Comparison of ENCODE assay signal across 8 mouse cellular contexts in genomic region chr13:74389730-74390129, GRCm38 (mm10). TPM values are rescaled to one million over a fixed set of nuclear protein-coding genes. Genes with fewer than 3 reads are reported as not detected.
DNase-seq lines count a peak whose midpoint lies in the region; ATAC-seq and TF ChIP-seq lines count a peak whose summit lies in the region.
"Had no signal": no experiment of that assay in that cellular context is flagged by ENCODE, and none has a peak within 500 bp of the region (broad histone marks: within the 10 kb centered on the region; RNA-seq: fewer than 3 reads in every experiment).

No protein-coding gene starts in this region.

- H3K4me2 ChIP-seq in lung, postnatal 0 days (replicated peaks; ENCODE audit: low read depth, low read length) = peak overlapping the region; percentile 53
- H3K4me2 ChIP-seq in forebrain, embryonic 14.5 days (ENCODE audit: low read length) = peak overlapping the region; percentile 56
- peak overlapping the region; percentile 65 for H3K4me2 ChIP-seq in liver, embryonic 12.5 days
- H3K4me2 ChIP-seq in stomach, postnatal 0 days (replicated peaks; ENCODE audit: low read depth) = peak overlapping the region; percentile 55

- no peaks in the 10 kb centered on the region; the same call in 1 of the 2 replicates for H3K4me1 ChIP-seq in lung, postnatal 0 days (ENCODE audit: insufficient read depth, low read depth, low read length)
- no peaks in the 10 kb centered on the region for H3K4me1 ChIP-seq in lung, adult 2 months (ENCODE audit: control insufficient read depth, insufficient read depth, low read length)
- H3K4me1 ChIP-seq in forebrain, embryonic 14.5 days (ENCODE audit: control insufficient read depth, insufficient read depth, low read length) = peaks cover 3% of the 10 kb centered on the region; the same call in 1 of the 2 replicates
- H3K4me1 ChIP-seq in liver, embryonic 12.5 days = peaks cover 9% of the 10 kb centered on the region; the same call in 1 of the 2 replicates
- H3K4me1 ChIP-seq in stomach, postnatal 0 days (replicated peaks; ENCODE audit: control insufficient read depth, insufficient read depth) = no peaks in the 10 kb centered on the region

- no peaks in the 10 kb centered on the region for H3K9me3 ChIP-seq in lung, postnatal 0 days (ENCODE audit: low read length)
- H3K9me3 ChIP-seq in forebrain, embryonic 14.5 days (replicated peaks; ENCODE audit: control insufficient read depth, low read length) = no peaks in the 10 kb centered on the region
- H3K9me3 ChIP-seq in liver, embryonic 12.5 days (replicated peaks) = no peaks in the 10 kb centered on the region
- no peaks in the 10 kb centered on the region for H3K9me3 ChIP-seq in stomach, postnatal 0 days (ENCODE audit: control insufficient read depth, low read length)

- no peak for TF ChIP-seq EP300 in lung, postnatal 0 days (IDR thresholded peaks at IDR 0.05)
- TF ChIP-seq EP300 in stomach, postnatal 0 days (optimal IDR thresholded peaks at IDR 0.05) = no peak

- no peaks in the 10 kb centered on the region for H3K27me3 ChIP-seq in lung, postnatal 0 days (replicated peaks; ENCODE audit: insufficient read depth, low read length)
- no peaks in the 10 kb centered on the region for H3K27me3 ChIP-seq in forebrain, embryonic 14.5 days (replicated peaks; ENCODE audit: control insufficient read depth, insufficient read depth, low read length)
- H3K27me3 ChIP-seq in liver, embryonic 12.5 days (replicated peaks) = no peaks in the 10 kb centered on the region
- H3K27me3 ChIP-seq in stomach, postnatal 0 days (ENCODE audit: control insufficient read depth, insufficient read depth, low read length) = no peaks in the 10 kb centered on the region

- no peak for TF ChIP-seq POLR2A in lung, adult 2 months (IDR thresholded peaks at IDR 0.05; ENCODE audit: borderline replicate concordance, extremely low read depth, low read depth, low read length)

- peak; percentile 30; the same call in 1 of the 2 replicates for TF ChIP-seq CTCF in lung, postnatal 0 days (IDR thresholded peaks at IDR 0.05)
- TF ChIP-seq CTCF in lung, adult 2 months (IDR thresholded peaks at IDR 0.05; ENCODE audit: insufficient read depth, low read length) = no peak
- TF ChIP-seq CTCF in stomach, postnatal 0 days (IDR thresholded peaks at IDR 0.05; ENCODE audit: low read depth) = peak; percentile 37; the same call in 1 of the 2 replicates

- ATAC-seq in lung, postnatal 0 days = no peak
- peak; percentile 6; the same call in 1 of the 2 replicates for ATAC-seq in forebrain, embryonic 14.5 days
- no peak for ATAC-seq in liver, embryonic 12.5 days
- ATAC-seq in stomach, postnatal 0 days (ENCODE audit: low FRiP score, low TSS enrichment) = no peak

- peak overlapping the region; percentile 68; the same call in 1 of the 2 replicates for H3K4me3 ChIP-seq in lung, postnatal 0 days (ENCODE audit: low read depth, low read length)
- H3K4me3 ChIP-seq in lung, adult 2 months (replicated peaks; ENCODE audit: extremely low read depth, low read depth, low read length) = no peak overlapping the region
- H3K4me3 ChIP-seq in forebrain, embryonic 14.5 days (ENCODE audit: low read depth, low read length) = peak overlapping the region; percentile 59; the same call in 1 of the 2 replicates
- H3K4me3 ChIP-seq in liver, embryonic 12.5 days = peak overlapping the region; percentile 63
- peak overlapping the region; percentile 56 for H3K4me3 ChIP-seq in stomach, postnatal 0 days (ENCODE audit: low read depth, low read length)

- no peak overlapping the region for H3K27ac ChIP-seq in lung, postnatal 0 days (ENCODE audit: low read length)
- H3K27ac ChIP-seq in forebrain, embryonic 14.5 days (ENCODE audit: low read depth, low read length) = no peak overlapping the region
- H3K27ac ChIP-seq in liver, embryonic 12.5 days = no peak overlapping the region
- H3K27ac ChIP-seq in stomach, postnatal 0 days (replicated peaks) = no peak overlapping the region

- WGBS in lung, postnatal 0 days = 58% methylated on average over 6 of the region's 6 CpGs
- WGBS in lung, adult 2 months = 55% methylated on average over 6 of the region's 6 CpGs
- 75% methylated on average over 6 of the region's 6 CpGs for WGBS in forebrain, embryonic 14.5 days
- WGBS in liver, embryonic 12.5 days (ENCODE audit: insufficient replicate concordance) = 52% methylated on average over 6 of the region's 6 CpGs
- 62% methylated on average over 6 of the region's 6 CpGs for WGBS in stomach, postnatal 0 days

- DNase-seq in lung, postnatal 0 days (ENCODE audit: low spot score) = no peak
- DNase-seq in lung, adult 2 months = no peak
- no peak for DNase-seq in forebrain, embryonic 14.5 days (ENCODE audit: low spot score)
- DNase-seq in stomach, postnatal 0 days (ENCODE audit: low spot score) = no peak
- no peak for DNase-seq in cerebellum, postnatal 25 days
- DNase-seq in retina, postnatal 1 day = no peak

- no peak overlapping the region for H3K9ac ChIP-seq in lung, postnatal 0 days (replicated peaks; ENCODE audit: low read depth)
- no peak overlapping the region for H3K9ac ChIP-seq in forebrain, embryonic 14.5 days (ENCODE audit: low read length)
- H3K9ac ChIP-seq in liver, embryonic 12.5 days = no peak overlapping the region
- no peak overlapping the region for H3K9ac ChIP-seq in stomach, postnatal 0 days (ENCODE audit: low read length)

- H3K36me3 ChIP-seq in lung, postnatal 0 days (ENCODE audit: insufficient read depth, low read length) = no peaks in the 10 kb centered on the region
- H3K36me3 ChIP-seq in forebrain, embryonic 14.5 days (ENCODE audit: control insufficient read depth, insufficient read depth, low read length) = no peaks in the 10 kb centered on the region
- no peaks in the 10 kb centered on the region for H3K36me3 ChIP-seq in liver, embryonic 12.5 days
- no peaks in the 10 kb centered on the region for H3K36me3 ChIP-seq in stomach, postnatal 0 days (ENCODE audit: control insufficient read depth, insufficient read depth, low read length)

RNA-seq across cellular contexts. Expression of gene Zfp72, which starts 0.9 kb away (rescaled TPM):
- 3.0 and 3.1 TPM in 2 replicates for polyA plus RNA-seq in lung, postnatal 0 days (2015; fragmentation: Nextera tagmentation; extraction: Ambion mirVana)
- 0.19 and 0.39 TPM in 2 replicates for polyA plus RNA-seq in lung, adult 2 months (2012; rRNA removed)
- 7.0 and 8.3 TPM in 2 replicates for polyA plus RNA-seq in forebrain, embryonic 14.5 days (2014; fragmentation: Nextera tagmentation; extraction: Ambion mirVana)
- 0.81 and 1.3 TPM in 2 replicates for polyA plus RNA-seq in liver, embryonic 12.5 days (2016; fragmentation: Nextera tagmentation; extraction: Ambion mirVana)
- 1.7 and 2.3 TPM in 2 replicates for polyA plus RNA-seq in stomach, postnatal 0 days (2015; fragmentation: Nextera tagmentation; extraction: Ambion mirVana)

RNA-seq across cellular contexts. Expression of gene Ftl1-ps1, which starts 9.8 kb away (rescaled TPM):
- polyA plus RNA-seq in lung, postnatal 0 days (2015; fragmentation: Nextera tagmentation; extraction: Ambion mirVana) = 120 and 125 TPM in 2 replicates
- polyA plus RNA-seq in lung, adult 2 months (2012; rRNA removed) = 24.2 and 28.6 TPM in 2 replicates
- polyA plus RNA-seq in forebrain, embryonic 14.5 days (2014; fragmentation: Nextera tagmentation; extraction: Ambion mirVana) = 92.6 and 92.8 TPM in 2 replicates
- 114 and 117 TPM in 2 replicates for polyA plus RNA-seq in liver, embryonic 12.5 days (2016; fragmentation: Nextera tagmentation; extraction: Ambion mirVana)
- polyA plus RNA-seq in stomach, postnatal 0 days (2015; fragmentation: Nextera tagmentation; extraction: Ambion mirVana) = 92.7 and 99.0 TPM in 2 replicates

RNA-seq across cellular contexts. Expression of gene Lrrc14b, which starts 25.9 kb away (rescaled TPM):
- not detected in 2 replicates for polyA plus RNA-seq in lung, postnatal 0 days (2015; fragmentation: Nextera tagmentation; extraction: Ambion mirVana)
- polyA plus RNA-seq in lung, adult 2 months (2012; rRNA removed) = 1.2 and 3.7 TPM in 2 replicates
- not detected in 2 replicates for polyA plus RNA-seq in forebrain, embryonic 14.5 days (2014; fragmentation: Nextera tagmentation; extraction: Ambion mirVana)
- polyA plus RNA-seq in liver, embryonic 12.5 days (2016; fragmentation: Nextera tagmentation; extraction: Ambion mirVana) = not detected in 2 replicates
- not detected in 2 replicates for polyA plus RNA-seq in stomach, postnatal 0 days (2015; fragmentation: Nextera tagmentation; extraction: Ambion mirVana)
- polyA plus RNA-seq: embryonic facial prominence, embryonic 11.5 days had no signal

RNA-seq across cellular contexts. Expression of gene Ccdc127, which starts 39.6 kb away (rescaled TPM):
- polyA plus RNA-seq in lung, postnatal 0 days (2015; fragmentation: Nextera tagmentation; extraction: Ambion mirVana) = 26.0 and 29.1 TPM in 2 replicates
- polyA plus RNA-seq in lung, adult 2 months (2012; rRNA removed) = 2.1 and 3.4 TPM in 2 replicates
- 37.4 and 47.2 TPM in 2 replicates for polyA plus RNA-seq in forebrain, embryonic 14.5 days (2014; fragmentation: Nextera tagmentation; extraction: Ambion mirVana)
- polyA plus RNA-seq in liver, embryonic 12.5 days (2016; fragmentation: Nextera tagmentation; extraction: Ambion mirVana) = 31.4 and 33.8 TPM in 2 replicates
- 31.4 and 33.1 TPM in 2 replicates for polyA plus RNA-seq in stomach, postnatal 0 days (2015; fragmentation: Nextera tagmentation; extraction: Ambion mirVana)

RNA-seq across cellular contexts. Expression of gene Sdha, which starts 39.6 kb away (rescaled TPM):
- 141 and 162 TPM in 2 replicates for polyA plus RNA-seq in lung, postnatal 0 days (2015; fragmentation: Nextera tagmentation; extraction: Ambion mirVana)
- polyA plus RNA-seq in lung, adult 2 months (2012; rRNA removed) = 65.4 and 101 TPM in 2 replicates
- polyA plus RNA-seq in forebrain, embryonic 14.5 days (2014; fragmentation: Nextera tagmentation; extraction: Ambion mirVana) = 167 and 188 TPM in 2 replicates
- 192 and 194 TPM in 2 replicates for polyA plus RNA-seq in liver, embryonic 12.5 days (2016; fragmentation: Nextera tagmentation; extraction: Ambion mirVana)
- polyA plus RNA-seq in stomach, postnatal 0 days (2015; fragmentation: Nextera tagmentation; extraction: Ambion mirVana) = 156 and 171 TPM in 2 replicates
